ENCODE assay signal across 19 mouse cellular contexts in genomic region chr3:33063590-33063989, GRCm38 (mm10).
A peak's percentile ranks its signal among the peaks of the same experiment; 100 is the strongest.
DNase-seq lines count a peak whose midpoint lies in the region; ATAC-seq lines count a peak whose summit lies in the region.
"Had no signal": no experiment of that assay in that cellular context is flagged by ENCODE, and none has a peak within 500 bp of the region (broad histone marks: within the 10 kb centered on the region; RNA-seq: fewer than 3 reads in every experiment).

No protein-coding gene starts in this region.

- H3K4me3 ChIP-seq in forebrain, embryonic 15.5 days = no peak overlapping the region
- H3K4me3 ChIP-seq in midbrain, embryonic 12.5 days = no peak overlapping the region
- H3K4me3 ChIP-seq: embryonic facial prominence, embryonic 13.5 days; heart, adult 2 months; limb, embryonic 13.5 days; liver, embryonic 15.5 days; neural tube, embryonic 12.5 days had no signal

- H3K27me3 ChIP-seq in forebrain, embryonic 15.5 days = no peaks in the 10 kb centered on the region
- 0 out of 2 replicates have a peak, but pooled peaks cover 5% of the 10 kb centered on the region for H3K27me3 ChIP-seq in midbrain, embryonic 12.5 days
- H3K27me3 ChIP-seq: embryonic facial prominence, embryonic 13.5 days; limb, embryonic 13.5 days; liver, embryonic 15.5 days; neural tube, embryonic 12.5 days had no signal

- H3K4me1 ChIP-seq in forebrain, embryonic 15.5 days = peaks cover 15% of the 10 kb centered on the region
- peaks cover 24% of the 10 kb centered on the region for H3K4me1 ChIP-seq in midbrain, embryonic 12.5 days
- H3K4me1 ChIP-seq: embryonic facial prominence, embryonic 13.5 days; limb, embryonic 13.5 days; liver, embryonic 15.5 days had no signal

- no peak overlapping the region for H3K9ac ChIP-seq in forebrain, embryonic 15.5 days (replicated peaks)
- H3K9ac ChIP-seq in midbrain, embryonic 12.5 days (replicated peaks) = no peak overlapping the region
- H3K9ac ChIP-seq: embryonic facial prominence, embryonic 13.5 days; limb, embryonic 13.5 days; liver, embryonic 15.5 days; neural tube, embryonic 12.5 days had no signal

- H3K36me3 ChIP-seq in forebrain, embryonic 15.5 days = no peaks in the 10 kb centered on the region
- H3K36me3 ChIP-seq in midbrain, embryonic 12.5 days = no peaks in the 10 kb centered on the region
- H3K36me3 ChIP-seq: embryonic facial prominence, embryonic 13.5 days; limb, embryonic 13.5 days; liver, embryonic 15.5 days; neural tube, embryonic 12.5 days had no signal

- DNase-seq in R1 (ENCODE audit: low read depth, low spot score) (peak; percentile 61), ZHBTc4 (ENCODE audit: low read depth, low spot score) (peak; percentile 40)
- DNase-seq in layer of hippocampus, postnatal 10 days (ENCODE audit: low spot score in 2 of 2) = no peak
- DNase-seq in adrenal gland, adult 2 months = no peak
- DNase-seq in adrenal gland, adult 8-10 months = no peak
- DNase-seq: cerebellum, adult 11-12 months; heart, adult 2 months; heart, postnatal 10 days; kidney, adult 9 months; lung, postnatal 10 days; thymus, adult 18-20 months had no signal

- ATAC-seq in forebrain, embryonic 15.5 days (replicated peaks) = peak; percentile 68
- peak; percentile 51; the same call in 1 of the 2 replicates for ATAC-seq in midbrain, embryonic 12.5 days (ENCODE audit: low FRiP score, low read depth)
- ATAC-seq: CD4-positive, CD25-positive, alpha-beta regulatory T cell, adult 4 months; inflammation-experienced regulatory T-cells, adult 6 months had no signal

- H3K4me2 ChIP-seq in forebrain, embryonic 15.5 days (replicated peaks) = 0 out of 2 replicates have a peak overlapping the region, but pooled peaks have one; percentile 6
- H3K4me2 ChIP-seq in midbrain, embryonic 12.5 days (replicated peaks) = no peak overlapping the region; the same call in 1 of the 2 replicates
- H3K4me2 ChIP-seq: embryonic facial prominence, embryonic 13.5 days; limb, embryonic 13.5 days; liver, embryonic 15.5 days; neural tube, embryonic 12.5 days had no signal

- WGBS in forebrain, embryonic 15.5 days = 6% methylated on average over 6 of the region's 6 CpGs
- 15% methylated on average over 6 of the region's 6 CpGs for WGBS in midbrain, embryonic 12.5 days

- no peaks in the 10 kb centered on the region for H3K9me3 ChIP-seq in forebrain, embryonic 15.5 days
- no peaks in the 10 kb centered on the region for H3K9me3 ChIP-seq in midbrain, embryonic 12.5 days
- H3K9me3 ChIP-seq: embryonic facial prominence, embryonic 13.5 days; limb, embryonic 13.5 days; liver, embryonic 15.5 days; neural tube, embryonic 12.5 days had no signal

- peak overlapping the region; percentile 13; the same call in 1 of the 2 replicates for H3K27ac ChIP-seq in forebrain, embryonic 15.5 days (replicated peaks)
- H3K27ac ChIP-seq in midbrain, embryonic 12.5 days (replicated peaks) = no peak overlapping the region; the same call in 1 of the 2 replicates
- H3K27ac ChIP-seq: embryonic facial prominence, embryonic 13.5 days; heart, adult 2 months; limb, embryonic 13.5 days; liver, embryonic 15.5 days; neural tube, embryonic 12.5 days had no signal

Comparison
In these comparisons a context has a peak if more than half of its experiments do, and no peak if none do; other contexts are left out.
1. DNase-seq: peak in R1 (single experiment) and ZHBTc4 (single experiment); none in layer of hippocampus, postnatal 10 days (0 of 2), adrenal gland, adult 2 months (single experiment) and adrenal gland, adult 8-10 months (single experiment).